Mouse (Mus musculus) hindbrain, embryonic 15.5 days (tissue): ENCODE results near the gene Elp6. TPM values are rescaled to one million over a fixed set of nuclear protein-coding genes. Genes with fewer than 3 reads are reported as not detected.

ENCODE experiments used
- microRNA-seq: library from miRNA; unstranded; fragments of <30 nt; microRNA quantifications from one replicate; pipeline ENCODE4, GENCODE M21; 2016
- polyA plus RNA-seq: library from polyadenylated mRNA; unstranded; fragments of >200 nt; fragmentation: Nextera tagmentation; extraction: Ambion mirVana; gene quantifications from 2 replicates; pipeline ENCODE4 v1.2.1, GENCODE M21; 2015

The Elp6 gene
- polyA plus RNA-seq, 1 experiment from 2014 or later = 42.1 TPM

Small RNA genes lying within 50 kb of the gene (microRNA-seq; reads per million reads assigned to microRNA genes)
- 118 reads per million, percentile 54 among the genes with 10 or more reads in this experiment for gene Mir6236

Other genes starting within 250 kb of the Elp6 start
- 92.4 and 95.1 TPM in 2 replicates for gene Smarcc1, start 187.5 kb upstream of the Elp6 start, polyA plus RNA-seq
- 168 and 179 TPM in 2 replicates for gene Dhx30, start 187.3 kb upstream of the Elp6 start, polyA plus RNA-seq
- 181 and 199 TPM in 2 replicates for gene Cspg5, start 61.4 kb upstream of the Elp6 start, polyA plus RNA-seq
- gene Scap, start 28.1 kb downstream of the Elp6 start, polyA plus RNA-seq = 60.6 and 63.3 TPM in 2 replicates
- 24.0 and 24.4 TPM in 2 replicates for gene Ptpn23, start 103.0 kb downstream of the Elp6 start, polyA plus RNA-seq
- gene Ngp, start 114.6 kb downstream of the Elp6 start, polyA plus RNA-seq = 0.77 and 1.4 TPM in 2 replicates
- 23.8 and 27.4 TPM in 2 replicates for gene Klhl18, start 171.5 kb downstream of the Elp6 start, polyA plus RNA-seq
- gene Kif9, start 171.8 kb downstream of the Elp6 start, polyA plus RNA-seq = 4.7 and 6.2 TPM in 2 replicates
- 30.5 and 31.6 TPM in 2 replicates for gene Setd2, start 227.4 kb downstream of the Elp6 start, polyA plus RNA-seq